Mouse (Mus musculus): ENCODE data around the gene Vmn1r117. TPM values are rescaled to one million over a fixed set of nuclear protein-coding genes. Genes with fewer than 3 reads are reported as not detected.
"Not testable (repeated sequence)": the region's sequence is repeated elsewhere in the genome, so short reads cannot be mapped to it uniquely, and the experiment has no call there.

The Vmn1r117 gene
- not detected in 2 replicates for polyA plus RNA-seq (2012; ENCODE audit: insufficient read depth, insufficient read length, missing spikeins)

DNA sequence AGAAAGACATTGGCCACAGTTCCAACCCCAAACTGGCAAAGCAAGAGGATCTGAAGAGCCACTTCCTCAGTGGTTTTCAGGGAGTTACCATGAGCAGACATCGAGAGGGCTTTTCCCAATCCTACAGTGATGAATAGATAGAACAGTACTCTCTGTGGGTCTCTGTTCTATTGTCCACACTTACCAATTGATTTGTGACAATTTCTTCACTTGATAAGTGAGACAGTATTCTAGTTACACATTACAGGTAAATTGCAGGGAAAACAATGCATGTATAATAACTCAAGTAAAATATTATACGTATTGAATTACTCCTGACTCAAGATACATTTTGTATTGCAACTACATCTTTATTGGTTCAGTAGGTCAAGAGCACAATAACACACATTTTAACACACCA is at the start of gene Vmn1r117:
Gene Vmn1r117 (minus strand): TSS at position 101 of the 400 bp plus-strand sequence.
- not testable (repeated sequence) for H3K4me3 ChIP-seq (ENCODE audit: insufficient read depth, low read length); H3K27ac ChIP-seq (ENCODE audit: insufficient read depth, low read depth, low read length); H3K4me1 ChIP-seq (ENCODE audit: control insufficient read depth, insufficient read depth, low read length)

DNA sequence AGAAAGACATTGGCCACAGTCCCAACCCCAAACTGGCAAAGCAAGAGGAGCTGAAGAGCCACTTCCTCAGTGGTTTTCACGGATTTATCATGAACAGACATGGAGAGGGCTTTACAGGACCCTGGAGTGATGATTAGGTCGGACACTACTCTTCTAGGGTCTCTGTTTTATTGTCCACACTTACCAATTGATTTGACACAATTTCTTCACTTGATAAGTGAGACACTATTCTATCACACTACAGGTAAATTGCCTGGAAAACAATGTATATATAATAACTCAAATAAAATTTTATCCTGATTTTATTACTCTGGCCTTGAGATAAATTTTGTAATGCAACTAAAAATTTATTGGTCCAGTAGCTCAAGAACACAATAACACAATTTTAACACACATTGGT is 28.3 kb upstream of the Vmn1r117 start, which contains the start of gene Vmn1r118:
Gene Vmn1r118 (minus strand): TSS at position 101 of the 400 bp plus-strand sequence.
- H3K27ac ChIP-seq (ENCODE audit: insufficient read depth, low read depth, low read length); H3K4me3 ChIP-seq (ENCODE audit: insufficient read depth, low read length); H3K4me1 ChIP-seq (ENCODE audit: control insufficient read depth, insufficient read depth, low read length): not testable (repeated sequence)

GRCm38 (mm10) chr7:20871956-20872355 is 12.0 kb downstream of the Vmn1r117 start, which contains the start of gene Vmn1r116:
Gene Vmn1r116, plus strand, starts transcription at chr7:20872256.
- not testable (repeated sequence) for H3K4me1 ChIP-seq (ENCODE audit: control insufficient read depth, insufficient read depth, low read length); H3K27ac ChIP-seq (ENCODE audit: insufficient read depth, low read depth, low read length); H3K4me3 ChIP-seq (ENCODE audit: insufficient read depth, low read length)

GRCm38 (mm10) chr7:20844885-20845284 is 39.0 kb downstream of the Vmn1r117 start, which contains the start of gene Vmn1r115:
Gene Vmn1r115, minus strand, starts transcription at chr7:20844985.
- H3K4me1 ChIP-seq (ENCODE audit: control insufficient read depth, insufficient read depth, low read length); H3K27ac ChIP-seq (ENCODE audit: insufficient read depth, low read depth, low read length); H3K4me3 ChIP-seq (ENCODE audit: insufficient read depth, low read length): not testable (repeated sequence)

Other genes with a start within 250 kb of the Vmn1r117 start
- gene Vmn1r107, start 215.2 kb downstream of the Vmn1r117 start, polyA plus RNA-seq (2012; ENCODE audit: insufficient read depth, insufficient read length, missing spikeins), result not detected in 2 replicates
- gene Vmn1r111, start 180.9 kb downstream of the Vmn1r117 start, polyA plus RNA-seq (2012; ENCODE audit: insufficient read depth, insufficient read length, missing spikeins), result not detected in 2 replicates
- not detected in 2 replicates for gene Gm10668, start 153.5 kb downstream of the Vmn1r117 start, polyA plus RNA-seq (2012; ENCODE audit: insufficient read depth, insufficient read length, missing spikeins)
- gene Vmn1r112, start 112.9 kb downstream of the Vmn1r117 start, polyA plus RNA-seq (2012; ENCODE audit: insufficient read depth, insufficient read length, missing spikeins), result not detected in 2 replicates
- gene Vmn1r113, start 96.8 kb downstream of the Vmn1r117 start, polyA plus RNA-seq (2012; ENCODE audit: insufficient read depth, insufficient read length, missing spikeins), result not detected in 2 replicates
- not detected in 2 replicates for gene Vmn1r114, start 71.9 kb downstream of the Vmn1r117 start, polyA plus RNA-seq (2012; ENCODE audit: insufficient read depth, insufficient read length, missing spikeins)
- not detected in 2 replicates for gene Vmn1r115, start 39.1 kb downstream of the Vmn1r117 start, polyA plus RNA-seq (2012; ENCODE audit: insufficient read depth, insufficient read length, missing spikeins)
- gene Vmn1r116, start 11.9 kb downstream of the Vmn1r117 start, polyA plus RNA-seq (2012; ENCODE audit: insufficient read depth, insufficient read length, missing spikeins), result not detected in 2 replicates
- not detected in 2 replicates for gene Vmn1r118, start 28.2 kb upstream of the Vmn1r117 start, polyA plus RNA-seq (2012; ENCODE audit: insufficient read depth, insufficient read length, missing spikeins)
- gene Vmn1r119, start 128.3 kb upstream of the Vmn1r117 start, polyA plus RNA-seq (2012; ENCODE audit: insufficient read depth, insufficient read length, missing spikeins), result not detected in 2 replicates
- not detected in 2 replicates for gene Vmn1r120, start 169.7 kb upstream of the Vmn1r117 start, polyA plus RNA-seq (2012; ENCODE audit: insufficient read depth, insufficient read length, missing spikeins)
- not detected in 2 replicates for gene Vmn1r121, start 214.4 kb upstream of the Vmn1r117 start, polyA plus RNA-seq (2012; ENCODE audit: insufficient read depth, insufficient read length, missing spikeins)